Mouse (Mus musculus) heart, adult 2 months (tissue): ENCODE data around the gene 2210011C24Rik.

Experiments
- EP300 ChIP-seq: fragments of 200-500 bp; IDR thresholded peaks from 2 replicates; pipeline ENCODE4 v1.6.1; 2011; ENCODE audit warnings: low read depth, low read length, control low read depth; ENCODE audit not compliant: insufficient read depth
- POLR2A ChIP-seq: fragments of 200-500 bp; IDR thresholded peaks from 2 replicates; pipeline ENCODE4 v1.6.1; 2011; ENCODE audit warnings: mild to moderate bottlenecking, low read depth, low read length, control low read depth; ENCODE audit not compliant: insufficient read depth

- TF ChIP-seq POLR2A = no peak
- peak; percentile 78 for TF ChIP-seq EP300
Measured at GRCm38 (mm10) chr8:84023085-84023484, 11.1 kb upstream of the 2210011C24Rik start.
